Mouse (Mus musculus) heart, adult 2 months (tissue): ENCODE results near the gene Mknk1.

ENCODE experiments used
- CTCF ChIP-seq: fragments of 200-600 bp; IDR thresholded peaks from 2 replicates; pipeline ENCODE4 v1.8.1; 2022; ENCODE audit warnings: antibody characterized with exemption, mild to moderate bottlenecking, moderate library complexity
- EP300 ChIP-seq: fragments of 200-500 bp; IDR thresholded peaks from 2 replicates; pipeline ENCODE4 v1.6.1; 2011; ENCODE audit warnings: low read depth, low read length, control low read depth; ENCODE audit not compliant: insufficient read depth
- POLR2A ChIP-seq: fragments of 200-500 bp; IDR thresholded peaks from 2 replicates; pipeline ENCODE4 v1.6.1; 2011; ENCODE audit warnings: mild to moderate bottlenecking, low read depth, low read length, control low read depth; ENCODE audit not compliant: insufficient read depth

GRCm38 (mm10) chr4:115873231-115873630 lies 34.2 kb downstream of the Mknk1 start:
- TF ChIP-seq POLR2A (no peak), CTCF (no peak), EP300 (no peak)
